Mouse (Mus musculus) left cerebral cortex, postnatal 25 days (tissue): ENCODE measurements around the gene Il7r. TPM values are rescaled to one million over a fixed set of nuclear protein-coding genes. Genes with fewer than 3 reads are reported as not detected.

ENCODE experiments used
- DNase-seq, 2 experiments: peaks; one replicate each; pipeline ENCODE4 v3.0.0; 2022; ENCODE audit warnings: low spot score in 2 of 2, mixed read lengths in 1 of 2
- intact Hi-C: fragments of 180-260 bp; cut with DNase I; formaldehyde crosslinking; loops from one replicate; pipeline ENCODE4 v1.15.1; 2025
- total RNA-seq, 2 experiments: library from RNA; stranded (reverse); gene quantifications; 2 replicates each; pipeline ENCODE4 v1.2.3; 2021

The Il7r gene
- total RNA-seq, 2 experiments from 2014 or later = 0.32 to 0.44 TPM

DNA sequence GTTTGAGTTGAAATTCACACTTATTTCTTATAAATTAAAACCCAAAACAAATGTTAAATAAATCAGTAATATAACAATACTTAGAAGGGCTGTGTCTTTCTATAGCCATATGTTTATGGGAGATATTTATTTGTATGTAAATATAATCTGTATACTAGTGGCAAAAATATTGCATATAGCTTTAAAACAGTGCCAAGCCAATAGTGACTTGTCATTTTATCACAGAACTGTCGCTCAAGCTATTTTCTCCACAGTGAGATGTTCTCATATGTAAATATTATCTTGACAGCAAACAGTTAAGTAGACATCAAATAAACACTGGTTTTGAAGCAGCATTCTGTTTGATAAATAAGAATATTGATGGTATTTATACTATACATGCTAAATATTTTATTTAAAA, 56.8 kb downstream of the Il7r start:
- intact Hi-C loops = no loop called here
- DNase-seq = no peak

GRCm38 (mm10) chr15:9472618-9473017, 57.4 kb downstream of the Il7r start:
- no peak for DNase-seq
- intact Hi-C loops = no loop called here

- intact Hi-C loops = no loop called here
- no peak for DNase-seq
Measured at GRCm38 (mm10) chr15:9472167-9472566, 57.8 kb downstream of the Il7r start.

- intact Hi-C loops = no loop called here
- DNase-seq = no peak
Measured at GRCm38 (mm10) chr15:9471053-9471685, 58.8 kb downstream of the Il7r start.

DNA sequence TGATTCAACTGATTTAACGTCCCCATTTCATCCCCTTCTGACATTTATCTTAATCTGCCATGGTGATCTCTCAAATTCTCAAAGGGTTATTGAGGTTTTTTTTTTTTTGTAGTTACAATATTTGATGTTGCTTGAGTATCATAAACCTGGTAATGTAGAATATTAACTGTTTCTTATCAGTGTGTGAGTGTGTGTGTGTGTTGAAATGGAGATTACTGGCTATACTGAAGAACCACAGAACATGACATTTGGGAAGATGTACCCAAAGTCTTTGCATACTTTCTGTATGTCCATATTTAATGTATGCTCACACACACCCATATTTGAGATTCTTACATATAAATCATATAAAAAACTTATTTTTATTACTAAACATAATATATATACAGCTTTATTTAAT, 65.9 kb downstream of the Il7r start:
- intact Hi-C loops = no loop called here
- no peak for DNase-seq

- intact Hi-C loops = no loop called here
- no peak for DNase-seq
Measured at GRCm38 (mm10) chr15:9463521-9464027, 66.4 kb downstream of the Il7r start.

Other genes starting within 250 kb of the Il7r start
- not detected for gene Ugt3a2, start 194.6 kb downstream of the Il7r start, total RNA-seq
- 1 to 10 TPM; 1.3 to 2.5 TPM for gene Capsl, start 94.1 kb downstream of the Il7r start, total RNA-seq
- gene Spef2, start 218.7 kb upstream of the Il7r start, total RNA-seq = under 1 TPM; 0.48 to 0.50 TPM